Mouse (Mus musculus) liver, adult 2 months (tissue): ENCODE measurements around the gene Slc2a4.

Source experiments
- CTCF ChIP-seq: fragments of 200-500 bp; IDR thresholded peaks from 2 replicates; pipeline ENCODE4 v1.5.1; 2011; ENCODE audit warnings: low read depth, low read length, control low read depth
- POLR2A ChIP-seq: fragments of 200-500 bp; IDR thresholded peaks from 2 replicates; pipeline ENCODE4 v1.6.1; 2011; ENCODE audit warnings: low read length, control low read depth; ENCODE audit not compliant: insufficient read depth; ENCODE audit errors: extremely low read depth

DNA sequence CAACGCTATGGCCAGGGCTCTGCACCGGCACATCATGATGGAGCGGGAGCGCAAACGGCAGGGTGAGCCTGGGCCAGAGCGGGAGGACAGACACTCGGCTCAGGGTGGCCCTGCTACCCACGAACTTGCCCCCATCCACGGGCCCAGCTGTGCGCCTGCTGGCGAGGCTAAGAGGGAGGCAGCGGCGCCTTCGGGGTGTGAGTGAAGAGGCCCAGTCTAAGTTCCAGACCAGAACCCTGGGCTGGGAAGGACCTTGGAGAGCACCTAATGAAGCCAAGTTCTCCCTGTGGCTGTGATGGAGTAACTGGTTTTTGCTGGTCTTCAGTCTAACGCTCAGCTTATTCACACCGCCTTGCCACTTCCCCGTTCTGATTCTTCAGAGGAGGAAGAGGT is 33.6 kb downstream of the Slc2a4 start:
- TF ChIP-seq POLR2A: no peak
- no peak for TF ChIP-seq CTCF
